Mouse (Mus musculus): ENCODE measurements around the gene Arf6.

Gene Arf6

DNA sequence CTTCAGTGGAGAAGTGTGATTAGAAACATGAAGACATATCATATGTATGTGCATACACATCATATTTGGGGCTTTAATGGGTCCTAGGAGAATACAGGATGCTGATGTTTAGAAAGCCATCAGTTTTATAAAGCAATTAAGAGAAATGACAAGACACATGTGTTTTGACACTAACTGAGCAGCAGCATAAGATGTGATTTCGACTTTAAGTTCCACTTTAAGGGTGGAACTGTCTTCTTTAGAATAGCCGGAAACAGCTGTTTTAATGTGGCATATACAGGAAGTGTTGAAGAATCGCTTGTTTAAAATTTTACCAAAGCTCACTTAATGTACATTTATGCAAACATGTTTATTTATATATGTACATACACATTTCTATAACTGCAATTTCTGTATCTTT lies 41.4 kb downstream of the Arf6 start:
- no peak for DNase-seq (ENCODE audit: low spot score in 2 of 2)

DNA sequence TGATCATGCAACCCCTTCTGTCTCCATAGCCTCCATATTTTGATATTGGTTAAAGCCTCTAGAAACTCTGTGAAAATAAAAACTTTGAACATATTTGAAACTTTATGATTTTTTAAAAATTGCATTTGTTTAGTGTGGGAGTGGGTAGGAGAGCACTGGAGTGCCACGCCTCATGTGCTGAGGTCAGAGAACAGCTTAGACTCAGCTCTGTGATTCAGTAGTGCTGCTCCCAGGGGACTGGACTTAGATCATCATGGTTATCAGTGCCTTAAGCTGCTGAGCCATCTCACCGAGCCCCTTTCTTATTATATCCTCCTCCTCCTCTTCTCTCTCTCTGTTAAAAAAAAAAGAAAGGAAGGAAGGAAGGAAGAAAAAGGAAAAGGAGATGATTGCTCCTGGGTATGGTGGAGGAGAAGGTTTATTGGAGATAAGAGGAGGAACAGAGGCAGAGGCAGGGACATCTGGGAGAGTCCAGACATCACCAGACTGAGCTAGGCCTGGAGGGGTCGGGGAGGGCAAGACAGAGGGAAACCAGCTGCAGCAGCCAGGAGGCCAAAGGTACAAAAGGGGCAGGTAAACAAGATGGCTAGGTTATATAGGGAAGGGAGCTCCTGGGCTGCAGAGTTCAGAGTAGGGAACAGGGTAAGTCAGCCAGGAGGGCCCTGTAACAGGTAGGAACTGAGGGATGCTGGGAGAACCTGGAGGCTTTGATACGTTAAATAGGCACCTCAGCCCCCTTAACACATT lies 43.0 kb downstream of the Arf6 start:
- no peak for DNase-seq (ENCODE audit: low spot score in 2 of 2)

DNA sequence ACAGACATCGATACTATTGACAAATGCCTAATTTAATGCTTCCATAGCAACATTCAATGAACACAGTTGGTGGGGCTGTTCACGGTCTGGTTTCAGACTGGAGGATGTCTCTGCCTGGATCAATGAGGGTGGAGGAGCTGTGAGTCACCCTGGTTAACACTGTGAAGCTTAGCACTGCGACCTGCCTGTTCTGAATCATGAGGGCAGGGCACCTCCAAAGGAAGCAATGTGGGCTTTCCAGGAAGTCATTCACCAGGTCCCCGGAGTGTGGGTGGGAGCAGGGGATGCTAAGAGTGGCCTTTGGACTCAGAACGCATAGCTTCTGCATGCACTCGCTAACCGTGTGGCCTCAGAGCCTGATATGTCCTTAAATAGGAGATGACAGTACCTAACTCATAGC lies 44.8 kb downstream of the Arf6 start:
- DNase-seq (ENCODE audit: low spot score in 2 of 2): no peak

DNA sequence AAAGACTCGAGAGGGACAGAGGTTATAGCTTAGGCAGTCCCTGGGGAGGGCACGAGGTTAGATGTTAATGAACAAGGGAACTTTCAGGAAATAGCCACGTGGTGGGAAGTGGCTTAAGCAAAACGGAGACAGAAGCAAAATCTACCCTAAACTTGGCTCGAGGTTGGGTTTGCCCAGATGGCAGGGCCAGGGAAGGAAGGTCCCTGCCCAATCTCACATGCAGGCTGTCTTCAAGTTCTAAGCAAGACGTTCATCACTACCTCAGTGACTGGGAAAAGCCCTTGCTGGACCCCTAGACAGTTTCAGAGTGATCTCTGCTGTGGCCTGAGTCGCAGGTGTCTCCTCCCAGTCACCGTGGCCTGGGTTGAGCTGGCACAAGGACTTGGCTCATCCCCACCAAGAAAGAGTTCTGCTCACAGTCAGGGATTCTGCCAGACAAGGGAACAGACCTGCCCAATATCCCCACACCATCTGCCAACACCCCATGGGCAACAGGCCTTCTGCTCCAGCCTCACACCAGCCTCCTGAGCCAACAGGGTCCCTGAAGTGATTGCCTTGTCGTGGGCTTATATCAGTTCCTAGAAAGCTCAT lies 45.8 kb downstream of the Arf6 start:
- peak in 1 of 2 experiments; percentile 26 for DNase-seq (ENCODE audit: low spot score in 2 of 2)

DNA sequence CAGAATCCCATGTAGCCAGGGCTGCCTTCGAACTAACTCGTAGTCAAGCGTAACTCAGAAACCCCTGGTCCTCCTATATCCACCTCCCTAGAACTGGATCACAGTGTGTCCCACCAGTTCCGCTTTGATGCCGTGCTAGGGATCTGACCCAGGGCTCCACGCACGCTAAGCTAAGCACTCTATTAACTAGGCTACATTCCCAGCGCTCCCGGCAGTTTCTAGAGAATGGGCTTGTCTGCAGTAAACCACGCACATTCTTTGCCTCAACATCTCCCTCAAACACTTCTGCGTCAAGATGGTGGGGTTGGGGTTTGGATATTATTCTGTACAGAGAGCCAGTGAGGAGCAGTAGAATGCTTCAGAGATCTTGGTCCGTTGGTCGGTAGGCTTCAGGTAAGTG lies 46.7 kb downstream of the Arf6 start:
- DNase-seq (ENCODE audit: low spot score in 2 of 2): no peak

DNA sequence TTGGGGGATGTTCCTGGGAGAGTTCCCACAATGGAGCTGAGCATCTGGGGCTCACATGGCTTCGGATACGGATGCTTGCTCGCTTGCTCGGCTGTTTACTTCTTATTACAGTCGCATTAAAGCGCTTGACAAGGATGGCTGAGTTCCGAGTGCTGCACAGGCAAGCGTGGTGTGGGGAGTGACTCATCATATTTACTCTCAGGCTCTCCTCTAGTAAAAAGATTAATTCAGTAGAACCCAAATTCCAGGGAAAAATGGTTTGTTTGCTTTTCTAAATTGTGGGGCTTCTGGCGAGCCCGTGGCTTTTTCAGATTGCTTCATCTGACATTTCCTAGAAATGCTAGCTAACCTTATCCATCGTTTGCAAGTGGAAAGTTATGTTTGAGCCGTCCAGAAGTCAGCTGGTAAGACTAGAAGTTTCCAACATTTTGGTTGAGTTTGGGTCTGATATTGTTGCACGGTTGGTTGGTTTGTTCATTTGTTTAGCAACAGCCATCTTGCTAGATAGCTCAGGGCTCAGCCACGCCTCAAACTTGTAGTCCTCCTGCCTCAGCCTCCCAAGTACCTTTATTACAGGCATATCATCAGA lies 47.2 kb downstream of the Arf6 start:
- DNase-seq (ENCODE audit: low spot score in 2 of 2): no peak

DNA sequence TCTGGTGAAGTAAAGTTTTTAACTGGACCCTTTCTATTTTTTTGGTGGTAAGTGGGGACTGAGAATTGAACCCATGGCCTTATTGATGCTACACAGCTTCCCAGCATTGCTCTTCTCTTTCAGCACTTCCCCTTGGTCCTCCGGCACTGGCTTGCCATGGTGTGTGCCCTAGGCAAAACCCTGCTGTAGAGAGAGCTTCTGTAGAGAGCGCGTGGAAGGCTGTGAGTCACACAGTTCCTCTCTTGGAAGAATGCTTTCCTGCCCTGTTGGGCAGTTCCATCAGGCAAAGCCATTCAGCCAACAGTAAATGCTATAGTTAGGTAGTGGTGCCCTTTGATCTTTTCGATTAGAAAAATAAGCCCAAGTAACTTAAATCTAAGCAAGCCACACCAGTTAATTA lies 47.7 kb downstream of the Arf6 start:
- no peak for DNase-seq (ENCODE audit: low spot score in 2 of 2)

DNA sequence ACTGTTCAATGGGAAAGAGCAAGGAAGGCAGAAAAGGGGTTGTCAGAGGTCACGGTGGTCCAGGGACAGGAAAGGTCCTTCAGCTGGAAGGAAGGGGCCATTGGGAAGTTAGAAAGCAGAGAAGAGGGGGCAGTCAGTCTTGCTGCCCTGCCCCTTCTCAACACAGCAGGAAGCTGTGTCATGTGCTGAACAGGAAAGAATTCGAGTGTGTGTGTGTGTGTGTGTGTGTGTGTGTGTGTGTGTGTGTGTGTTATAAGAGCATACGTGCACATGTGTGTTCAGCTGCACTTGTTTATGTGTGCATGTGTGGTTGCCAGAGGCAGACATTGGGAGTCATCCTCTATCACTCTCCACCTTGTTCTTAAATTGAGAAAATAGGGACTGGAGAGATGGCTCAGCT lies 48.8 kb downstream of the Arf6 start:
- DNase-seq (ENCODE audit: low spot score in 2 of 2): no peak

DNA sequence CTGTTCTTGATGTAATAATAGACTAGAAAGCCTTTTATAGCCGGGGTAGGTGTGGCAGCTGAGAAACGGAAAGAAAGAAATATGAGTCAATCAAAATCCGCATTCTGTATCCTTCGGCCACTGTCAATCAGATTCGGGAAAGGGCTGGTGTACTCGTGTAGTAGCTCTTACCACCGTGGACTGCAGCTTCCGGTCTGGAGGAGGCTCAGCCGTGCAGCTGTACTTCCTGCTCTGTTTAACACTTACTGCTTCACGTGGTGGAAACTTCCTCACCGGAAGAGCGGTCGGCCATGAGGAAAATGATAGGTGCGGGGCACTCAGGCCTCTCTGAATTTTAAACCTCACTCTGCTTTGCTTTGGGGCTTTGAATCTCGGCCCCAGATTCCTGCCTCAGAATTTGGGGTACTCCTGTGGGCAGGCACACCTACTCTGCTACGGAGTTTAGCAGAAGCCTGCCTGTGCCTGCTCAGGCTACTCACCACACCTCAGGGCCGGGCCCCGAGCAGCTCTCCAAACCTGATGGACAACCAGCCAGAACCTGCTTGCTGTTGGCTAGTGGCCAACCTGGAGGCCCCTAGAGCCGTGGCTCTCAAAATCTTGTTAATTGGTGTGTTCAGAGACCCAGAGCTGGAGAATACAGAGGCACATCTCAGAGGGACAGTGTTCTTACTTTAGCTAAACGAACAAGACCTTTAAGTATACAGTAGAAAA lies 51.0 kb downstream of the Arf6 start:
- DNase-seq (ENCODE audit: low spot score in 2 of 2): peak in 1 of 2 experiments; percentile 69

Data from spleen, postnatal 4 days (tissue).